Comparison of ENCODE assay signal across 8 mouse cellular contexts in the genomic region with DNA sequence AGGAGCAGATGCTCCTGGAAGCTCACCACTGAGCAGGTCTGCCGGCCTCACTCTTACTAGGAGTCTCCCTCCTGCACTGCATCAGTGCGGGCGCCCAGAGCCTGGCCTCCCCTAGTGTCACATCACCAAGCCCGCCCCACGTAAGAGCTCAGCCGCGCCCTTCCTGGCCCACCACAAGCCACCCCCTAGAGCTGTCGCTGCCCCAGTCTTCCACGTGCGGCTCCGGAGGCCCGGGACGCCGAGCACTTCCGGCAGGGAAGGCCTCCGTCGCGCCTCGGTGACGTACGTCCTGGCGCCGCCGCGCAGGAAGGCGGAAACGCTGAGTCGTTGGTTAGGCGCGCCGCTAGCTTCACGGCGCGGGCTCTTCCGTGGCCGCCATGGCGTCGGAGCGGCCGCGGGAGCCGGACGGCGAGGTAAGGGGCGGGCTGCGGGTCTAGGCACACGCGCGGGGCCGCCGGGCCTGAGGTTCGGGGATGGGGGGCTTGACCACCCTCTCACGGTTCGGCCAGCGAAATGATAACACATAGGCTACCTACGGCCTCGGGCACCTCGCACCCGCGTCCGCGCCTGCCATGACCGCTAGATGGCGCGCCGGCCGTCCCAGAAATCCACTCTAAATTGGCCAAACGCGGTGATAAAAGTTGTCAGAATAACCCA. TPM values are rescaled to one million over a fixed set of nuclear protein-coding genes. Genes with fewer than 3 reads are reported as not detected.
DNase-seq lines count a peak whose midpoint lies in the region; ATAC-seq lines count a peak whose summit lies in the region.

A gene (plus strand): TSS at position 290 of the 657 bp plus-strand sequence.

- peak; percentile 97 for DNase-seq in T-cell, adult 2 months (ENCODE audit: low spot score)
- peak; percentile 95 to 96 for DNase-seq in cerebellum, postnatal 36 days
- DNase-seq in gastrocnemius, adult 18-20 months (ENCODE audit: low spot score): peak; percentile 93
- DNase-seq in left cerebral cortex, adult 18-20 months (ENCODE audit: low spot score in 2 of 2): peak; percentile 96
- DNase-seq in right cerebral cortex, adult 18-20 months: peak; percentile 96
- DNase-seq in urinary bladder, postnatal 10 days (ENCODE audit: low spot score): peak; percentile 79

- no peaks in the 10 kb centered on the region for H3K27me3 ChIP-seq in hindbrain, embryonic 16.5 days (replicated peaks; ENCODE audit: control insufficient read depth, insufficient read depth, low read length)

- peak within 1 kb of the TSS; percentile 72 for H3K4me2 ChIP-seq in hindbrain, embryonic 16.5 days (ENCODE audit: low read length)

- H3K4me3 ChIP-seq in hindbrain, embryonic 16.5 days (ENCODE audit: low read length): peak within 1 kb of the TSS; percentile 84
- peak within 1 kb of the TSS; percentile 48 for H3K4me3 ChIP-seq in macrophage (ENCODE audit: inconsistent target)

- H3K27ac ChIP-seq in hindbrain, embryonic 16.5 days (ENCODE audit: low read depth, low read length): peak within 1 kb of the TSS; percentile 93
- H3K27ac ChIP-seq in macrophage: peak within 1 kb of the TSS; percentile 32; the same call in 1 of the 2 replicates

- ATAC-seq in hindbrain, embryonic 16.5 days: peak; percentile 98

- peaks cover 6% of the 10 kb centered on the region; the same call in 1 of the 2 replicates for H3K36me3 ChIP-seq in hindbrain, embryonic 16.5 days (ENCODE audit: control insufficient read depth, insufficient read depth, low read length)
- peaks cover 26% of the 10 kb centered on the region for H3K36me3 ChIP-seq in macrophage (ENCODE audit: inconsistent target)

- peaks cover 63% of the 10 kb centered on the region for H3K79me2 ChIP-seq in macrophage (ENCODE audit: inconsistent target)

- peak within 1 kb of the TSS; percentile 91 for H3K9ac ChIP-seq in hindbrain, embryonic 16.5 days (ENCODE audit: low read depth, low read length)

- WGBS in hindbrain, embryonic 16.5 days: 0% methylated on average over 69 of the region's 69 CpGs
- WGBS in macrophage (ENCODE audit: missing documents): under 1% methylated on average over 66 of the region's 69 CpGs

- H3K4me1 ChIP-seq in hindbrain, embryonic 16.5 days (ENCODE audit: control insufficient read depth, insufficient read depth, low read depth, low read length): peaks cover 15% of the 10 kb centered on the region

- H3K9me3 ChIP-seq in hindbrain, embryonic 16.5 days (ENCODE audit: control insufficient read depth, low read length): no peaks in the 10 kb centered on the region

RNA-seq across cellular contexts. Expression of the gene that starts here (rescaled TPM):
- total RNA-seq in gastrocnemius, adult 18-20 months (2021): 10 to 100 TPM in 1 of 2 experiments, 1 to 10 TPM in 1; 8.8 to 10.5 TPM
- 27.4 and 28.6 TPM in 2 replicates for polyA plus RNA-seq in hindbrain, embryonic 16.5 days (2015; fragmentation: Nextera tagmentation; extraction: Ambion mirVana)
- total RNA-seq in left cerebral cortex, adult 18-20 months (2021): 10 to 100 TPM; 19.0 to 19.4 TPM
- 10 to 100 TPM; 48.7 to 98.3 (median 78.7) TPM for total RNA-seq in macrophage (2018; cell fraction: chromatin; rRNA removed)
- total RNA-seq in macrophage (2018; cell fraction: cytosol; rRNA removed): 10 to 100 TPM in 25 of 26 experiments, 1 to 10 TPM in 1; 9.3 to 15.3 (median 12.6) TPM
- total RNA-seq in macrophage (2018; cell fraction: nucleus; rRNA removed): 10 to 100 TPM; 26.6 to 65.6 (median 46.8) TPM
- 13.3 to 15.4 TPM (median 13.9 TPM) in 3 replicates for polyA plus RNA-seq in macrophage (2018)

Comparison
In these comparisons a context has a peak if more than half of its experiments do, and no peak if none do; other contexts are left out.
1. Peak in every context shown above with its lines: DNase-seq, ATAC-seq, H3K4me3 ChIP-seq and H3K27ac ChIP-seq.